Comparison of ENCODE assay signal across 8 mouse cellular contexts in the genomic region with DNA sequence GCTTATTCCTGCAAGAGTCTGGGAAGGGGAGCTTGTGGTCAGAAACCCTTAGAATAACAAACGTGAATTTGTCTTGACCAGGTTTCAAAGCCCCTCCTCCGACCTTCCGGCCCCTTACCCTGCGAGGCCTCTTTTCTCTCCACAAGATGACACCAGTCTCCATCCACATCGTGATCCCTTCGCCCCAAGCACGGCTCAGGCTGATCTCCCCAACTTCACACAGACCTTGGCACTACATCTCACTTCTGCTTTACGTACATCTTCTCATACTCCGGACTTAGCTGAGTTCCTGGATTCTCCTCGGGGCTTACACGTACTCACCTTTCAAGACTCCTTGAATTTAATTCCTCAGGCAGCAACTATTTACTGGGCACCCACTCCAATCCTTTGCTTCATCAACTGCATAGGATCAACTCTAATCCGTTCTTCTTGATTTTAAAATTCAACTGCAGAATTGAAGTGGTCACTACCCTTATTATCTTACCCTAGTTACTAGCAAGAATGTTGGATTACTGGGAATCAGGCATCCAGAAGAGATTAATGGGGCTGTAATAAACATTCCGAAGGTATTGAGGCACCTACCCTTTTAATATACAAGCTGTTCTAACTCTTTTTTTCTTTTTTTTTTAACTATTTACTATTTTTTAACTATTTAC. TPM values are rescaled to one million over a fixed set of nuclear protein-coding genes. Genes with fewer than 3 reads are reported as not detected.
DNase-seq lines count a peak whose midpoint lies in the region; ATAC-seq and TF ChIP-seq lines count a peak whose summit lies in the region.

No protein-coding gene starts in this region.

- TF ChIP-seq EP300 in lung, postnatal 0 days (IDR thresholded peaks at IDR 0.05), result no peak

- WGBS in lung, postnatal 0 days, result 6% methylated on average over 13 of the region's 13 CpGs
- WGBS in liver, embryonic 11.5 days, result 6% methylated on average over 13 of the region's 13 CpGs
- 6% methylated on average over 13 of the region's 13 CpGs for WGBS in stomach, embryonic 15.5 days

- peak overlapping the region; percentile 59 for H3K4me2 ChIP-seq in lung, postnatal 0 days (replicated peaks; ENCODE audit: low read depth, low read length)
- H3K4me2 ChIP-seq in liver, embryonic 11.5 days, result peak overlapping the region; percentile 82
- H3K4me2 ChIP-seq in stomach, embryonic 15.5 days, result peak overlapping the region; percentile 73

- H3K9me3 ChIP-seq in lung, postnatal 0 days (ENCODE audit: low read length), result no peaks in the 10 kb centered on the region
- no peaks in the 10 kb centered on the region for H3K9me3 ChIP-seq in erythroblast, embryonic 14.5 days (ENCODE audit: control insufficient read depth, low read length)
- H3K9me3 ChIP-seq in liver, embryonic 11.5 days (ENCODE audit: control insufficient read depth, low read length), result no peaks in the 10 kb centered on the region
- H3K9me3 ChIP-seq in stomach, embryonic 15.5 days, result no peaks in the 10 kb centered on the region

- peak overlapping the region; percentile 94 for H3K27ac ChIP-seq in lung, postnatal 0 days (ENCODE audit: low read length)
- H3K27ac ChIP-seq in liver, embryonic 11.5 days (ENCODE audit: low read depth, low read length), result peak overlapping the region; percentile 90
- peak overlapping the region; percentile 92 for H3K27ac ChIP-seq in stomach, embryonic 15.5 days

- no peak; the same call in 1 of the 2 replicates for ATAC-seq in lung, postnatal 0 days
- peak; percentile 36 for ATAC-seq in liver, embryonic 11.5 days (replicated peaks; ENCODE audit: low FRiP score)
- ATAC-seq in stomach, embryonic 15.5 days (ENCODE audit: insufficient read depth, low FRiP score, low read depth), result no peak

- intact Hi-C loops in gastrocnemius, postnatal 36 days (cut with DNase I), result loop anchor here (10.0 kb wide), 1 partner anchor 401 kb away; no protein-coding TSS in a partner anchor

- no peaks in the 10 kb centered on the region for H3K27me3 ChIP-seq in lung, postnatal 0 days (replicated peaks; ENCODE audit: insufficient read depth, low read length)
- H3K27me3 ChIP-seq in erythroblast, embryonic 14.5 days (ENCODE audit: control insufficient read depth), result no peaks in the 10 kb centered on the region
- H3K27me3 ChIP-seq in liver, embryonic 11.5 days (replicated peaks; ENCODE audit: control insufficient read depth, insufficient read depth, low read length), result no peaks in the 10 kb centered on the region
- H3K27me3 ChIP-seq in stomach, embryonic 15.5 days (replicated peaks), result no peaks in the 10 kb centered on the region

- peak overlapping the region; percentile 88 for H3K9ac ChIP-seq in lung, postnatal 0 days (replicated peaks; ENCODE audit: low read depth)
- peak overlapping the region; percentile 98 for H3K9ac ChIP-seq in liver, embryonic 11.5 days (ENCODE audit: low read depth, low read length)
- peak overlapping the region; percentile 70; the same call in 1 of the 2 replicates for H3K9ac ChIP-seq in stomach, embryonic 15.5 days

- H3K4me1 ChIP-seq in lung, postnatal 0 days (ENCODE audit: insufficient read depth, low read depth, low read length), result peaks cover 21% of the 10 kb centered on the region; the same call in 1 of the 2 replicates
- H3K4me1 ChIP-seq in erythroblast, embryonic 14.5 days (ENCODE audit: control insufficient read depth), result peaks cover 82% of the 10 kb centered on the region
- H3K4me1 ChIP-seq in liver, embryonic 11.5 days (replicated peaks; ENCODE audit: control insufficient read depth, insufficient read depth, low read length), result peaks cover 49% of the 10 kb centered on the region
- peaks cover 19% of the 10 kb centered on the region for H3K4me1 ChIP-seq in stomach, embryonic 15.5 days

- H3K4me3 ChIP-seq in lung, postnatal 0 days (ENCODE audit: low read depth, low read length), result peak overlapping the region; percentile 99
- peak overlapping the region; percentile 91 for H3K4me3 ChIP-seq in erythroblast, embryonic 14.5 days (replicated peaks)
- peak overlapping the region; percentile 87 for H3K4me3 ChIP-seq in liver, embryonic 11.5 days (ENCODE audit: low read depth, low read length)
- H3K4me3 ChIP-seq in stomach, embryonic 15.5 days (replicated peaks), result peak overlapping the region; percentile 92

- peaks cover 15% of the 10 kb centered on the region for H3K36me3 ChIP-seq in lung, postnatal 0 days (ENCODE audit: insufficient read depth, low read length)
- H3K36me3 ChIP-seq in erythroblast, embryonic 14.5 days (ENCODE audit: control insufficient read depth), result peaks cover 45% of the 10 kb centered on the region
- peaks cover 21% of the 10 kb centered on the region for H3K36me3 ChIP-seq in liver, embryonic 11.5 days (ENCODE audit: control insufficient read depth, insufficient read depth, low read length)
- H3K36me3 ChIP-seq in stomach, embryonic 15.5 days, result peaks cover 9% of the 10 kb centered on the region

- TF ChIP-seq CTCF in lung, postnatal 0 days (IDR thresholded peaks at IDR 0.05), result no peak

- no peak for DNase-seq in lung, postnatal 0 days (ENCODE audit: low spot score)
- no peak for DNase-seq in lung, adult 18-20 months
- no peak for DNase-seq in liver, embryonic 11.5 days (ENCODE audit: low spot score)
- no peak for DNase-seq in yolk sac, embryonic 10.5 days (ENCODE audit: low spot score)
- no peak for DNase-seq in layer of hippocampus, adult 9-11 months
- DNase-seq in gastrocnemius, postnatal 36 days, result no peak

RNA-seq across cellular contexts. Expression of a gene that starts 9.0 kb away (rescaled TPM):
- 91.8 and 97.9 TPM in 2 replicates for polyA plus RNA-seq in lung, postnatal 0 days (2015; fragmentation: Nextera tagmentation; extraction: Ambion mirVana)
- polyA plus RNA-seq in erythroblast, embryonic 14.5 days (2012), result 33.5 and 37.4 TPM in 2 replicates
- 150 and 159 TPM in 2 replicates for polyA plus RNA-seq in liver, embryonic 11.5 days (2014; fragmentation: Nextera tagmentation; extraction: Ambion mirVana)
- polyA plus RNA-seq in stomach, embryonic 15.5 days (2015; fragmentation: Nextera tagmentation; extraction: Ambion mirVana), result 111 and 122 TPM in 2 replicates
- total RNA-seq in gastrocnemius, postnatal 36 days (2021), result 10 to 100 TPM; 27.9 to 30.0 TPM

RNA-seq across cellular contexts. Expression of a gene that starts 21.5 kb away (rescaled TPM):
- 45.3 and 48.7 TPM in 2 replicates for polyA plus RNA-seq in lung, postnatal 0 days (2015; fragmentation: Nextera tagmentation; extraction: Ambion mirVana)
- polyA plus RNA-seq in erythroblast, embryonic 14.5 days (2012), result 1.7 and 2.5 TPM in 2 replicates
- 142 and 143 TPM in 2 replicates for polyA plus RNA-seq in liver, embryonic 11.5 days (2014; fragmentation: Nextera tagmentation; extraction: Ambion mirVana)
- polyA plus RNA-seq in stomach, embryonic 15.5 days (2015; fragmentation: Nextera tagmentation; extraction: Ambion mirVana), result 76.3 and 90.4 TPM in 2 replicates
- 10 to 100 TPM; 15.2 to 20.4 TPM for total RNA-seq in gastrocnemius, postnatal 36 days (2021)

RNA-seq across cellular contexts. Expression of a gene that starts 26.4 kb away (rescaled TPM):
- 0.75 and 0.82 TPM in 2 replicates for polyA plus RNA-seq in lung, postnatal 0 days (2015; fragmentation: Nextera tagmentation; extraction: Ambion mirVana)
- not detected in 2 replicates for polyA plus RNA-seq in erythroblast, embryonic 14.5 days (2012)
- polyA plus RNA-seq in liver, embryonic 11.5 days (2014; fragmentation: Nextera tagmentation; extraction: Ambion mirVana), result 1.7 and 2.0 TPM in 2 replicates
- 1.4 and 1.7 TPM in 2 replicates for polyA plus RNA-seq in stomach, embryonic 15.5 days (2015; fragmentation: Nextera tagmentation; extraction: Ambion mirVana)
- under 1 TPM in 1 of 2 experiments, not detected in 1; 0.66 TPM for total RNA-seq in gastrocnemius, postnatal 36 days (2021)

RNA-seq across cellular contexts. Expression of a gene that starts 27.1 kb away (rescaled TPM):
- 130 and 143 TPM in 2 replicates for polyA plus RNA-seq in lung, postnatal 0 days (2015; fragmentation: Nextera tagmentation; extraction: Ambion mirVana)
- 3.3 and 3.6 TPM in 2 replicates for polyA plus RNA-seq in erythroblast, embryonic 14.5 days (2012)
- polyA plus RNA-seq in liver, embryonic 11.5 days (2014; fragmentation: Nextera tagmentation; extraction: Ambion mirVana), result 69.5 and 73.1 TPM in 2 replicates
- polyA plus RNA-seq in stomach, embryonic 15.5 days (2015; fragmentation: Nextera tagmentation; extraction: Ambion mirVana), result 132 and 134 TPM in 2 replicates
- 10 to 100 TPM; 19.0 to 19.9 TPM for total RNA-seq in gastrocnemius, postnatal 36 days (2021)

RNA-seq across cellular contexts. Expression of a gene that starts 42.7 kb away (rescaled TPM):
- 88.8 and 89.7 TPM in 2 replicates for polyA plus RNA-seq in lung, postnatal 0 days (2015; fragmentation: Nextera tagmentation; extraction: Ambion mirVana)
- 2.9 and 3.0 TPM in 2 replicates for polyA plus RNA-seq in erythroblast, embryonic 14.5 days (2012)
- 197 and 198 TPM in 2 replicates for polyA plus RNA-seq in liver, embryonic 11.5 days (2014; fragmentation: Nextera tagmentation; extraction: Ambion mirVana)
- 159 and 160 TPM in 2 replicates for polyA plus RNA-seq in stomach, embryonic 15.5 days (2015; fragmentation: Nextera tagmentation; extraction: Ambion mirVana)
- 10 to 100 TPM; 24.1 to 32.9 TPM for total RNA-seq in gastrocnemius, postnatal 36 days (2021)

Comparison
In these comparisons a context has a peak if more than half of its experiments do, and no peak if none do; other contexts are left out.
1. RNA of a gene that starts 21.5 kb away (polyA plus RNA-seq): 142 to 143 TPM in liver, embryonic 11.5 days, 76.3 to 90.4 TPM in stomach, embryonic 15.5 days and 45.3 to 48.7 TPM in lung, postnatal 0 days; 1.7 to 2.5 TPM in erythroblast, embryonic 14.5 days; every median in the first group is over 10 times any median in the second.
2. Peak in every context shown above with its lines, with median percentiles within 50 percentile points of each other: H3K27ac ChIP-seq, H3K4me2 ChIP-seq, H3K4me3 ChIP-seq and H3K9ac ChIP-seq.